Mouse (Mus musculus) E14TG2a.4 (cell line): Measurements from ENCODE around the gene Ntmt1.

Source experiments
- CTCF ChIP-seq: conservative IDR thresholded peaks from 2 replicates; pipeline ENCODE4 v1.5.1; 2014; ENCODE audit warnings: low read length
- NANOG ChIP-seq: IDR thresholded peaks from 2 replicates; pipeline ENCODE4 v1.6.1; 2014; ENCODE audit warnings: borderline replicate concordance, low read length, mixed read lengths

DNA sequence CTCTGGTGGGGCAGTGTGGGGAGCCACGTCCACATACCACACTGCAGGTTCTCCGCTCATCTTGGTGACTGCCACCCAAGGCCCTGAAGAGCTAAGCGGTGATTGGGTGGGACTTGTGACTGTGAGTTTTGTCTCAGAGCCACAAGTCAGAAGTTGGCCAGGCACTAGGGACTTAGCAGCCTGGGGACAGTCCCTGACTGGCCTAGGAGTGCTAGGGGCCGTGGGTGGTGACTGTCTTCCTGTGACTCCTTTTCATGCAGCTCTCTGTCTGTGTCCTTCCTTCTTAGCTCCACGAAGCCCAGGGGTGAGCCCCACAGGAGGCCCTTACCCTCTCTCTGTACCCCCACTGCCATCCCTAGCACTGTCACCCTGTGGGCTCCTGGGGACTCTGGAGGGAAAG is 12.2 kb downstream of the Ntmt1 start:
- no peak for TF ChIP-seq CTCF
- TF ChIP-seq NANOG = no peak
